Mouse (Mus musculus) limb, embryonic 11.5 days (tissue): ENCODE measurements around the gene Ssh2. TPM values are rescaled to one million over a fixed set of nuclear protein-coding genes. Genes with fewer than 3 reads are reported as not detected.

Experiments used
- ATAC-seq: fragments of 200-750 bp; cut with Nextera tagmentation; 2 replicates; pipeline ENCODE4 v1.8.0; 2017; ENCODE audit warnings: low read depth; ENCODE audit not compliant: insufficient number of reproducible peaks, low FRiP score, low TSS enrichment
- DNase-seq: peaks from one replicate; pipeline ENCODE4 v3.0.0-alpha.2; 2015; ENCODE audit warnings: low spot score
- H3K27ac ChIP-seq: fragments of 300-500 bp; sonication (generic); replicated peaks from 2 replicates; pipeline ENCODE4 v1.5.1; 2014; ENCODE audit warnings: low read depth, mild to moderate bottlenecking, low read length
- H3K27me3 ChIP-seq: fragments of 300-500 bp; sonication (generic); 2 replicates; pipeline ENCODE4 v1.6.1; 2014; ENCODE audit warnings: mild to moderate bottlenecking, low read length, mixed read lengths; ENCODE audit not compliant: control insufficient read depth, insufficient read depth
- H3K36me3 ChIP-seq: fragments of 300-500 bp; sonication (generic); 2 replicates; pipeline ENCODE4 v1.6.1; 2014; ENCODE audit warnings: mild to moderate bottlenecking, low read length, moderate library complexity, mixed read lengths; ENCODE audit not compliant: control insufficient read depth, insufficient read depth
- H3K4me1 ChIP-seq: fragments of 300-500 bp; sonication (generic); 2 replicates; pipeline ENCODE4 v1.6.1; 2014; ENCODE audit warnings: low read length, mixed read lengths; ENCODE audit not compliant: control insufficient read depth, insufficient read depth
- H3K4me2 ChIP-seq: fragments of 300-500 bp; sonication (generic); 2 replicates; pipeline ENCODE4 v1.6.1; 2014; ENCODE audit warnings: low read depth, mild to moderate bottlenecking, moderate library complexity; ENCODE audit not compliant: severe bottlenecking
- H3K4me3 ChIP-seq: fragments of 300-500 bp; sonication (generic); 2 replicates; pipeline ENCODE4 v1.5.1; 2014; ENCODE audit warnings: low read depth, low read length
- H3K9ac ChIP-seq: fragments of 300-500 bp; sonication (generic); 2 replicates; pipeline ENCODE4 v1.6.1; 2014; ENCODE audit warnings: mild to moderate bottlenecking, low read length
- H3K9me3 ChIP-seq: fragments of 300-500 bp; sonication (generic); 2 replicates; pipeline ENCODE4 v1.6.1; 2016; ENCODE audit warnings: low read length; ENCODE audit not compliant: control insufficient read depth
- WGBS: fragments of 180-500 bp; shearing (Covaris S2); extraction: QIAGEN DNeasy Blood & Tissue Kit; methylation state at CpG from one replicate; pipeline ENCODE4 v1.1.7; 2014; 5-methylcytosine and 5-hydroxymethylcytosine counted together
- polyA plus RNA-seq: library from polyadenylated mRNA; unstranded; fragments of >200 nt; fragmentation: Nextera tagmentation; extraction: Ambion mirVana; gene quantifications from 2 replicates; pipeline ENCODE4 v1.2.1, GENCODE M21; 2014

The Ssh2 gene
- polyA plus RNA-seq, 1 experiment from 2014 or later = 9.9 TPM

GRCm38 (mm10) chr11:77485229-77485628 is 269.1 kb downstream of the Ssh2 start:
- DNase-seq = peak; percentile 49
- no peak for ATAC-seq
- H3K27ac ChIP-seq = peak overlapping the region; percentile 57
- H3K9ac ChIP-seq = no peak overlapping the region
- WGBS = 40% methylated on average over 6 of the region's 6 CpGs
- no peak overlapping the region for H3K4me3 ChIP-seq
- peaks cover 37% of the 10 kb centered on the region for H3K4me1 ChIP-seq
- no peaks in the 10 kb centered on the region for H3K36me3 ChIP-seq
- H3K4me2 ChIP-seq = peak overlapping the region; percentile 18; the same call in 1 of the 2 replicates
- H3K9me3 ChIP-seq = no peaks in the 10 kb centered on the region
- no peaks in the 10 kb centered on the region for H3K27me3 ChIP-seq

- Histone ChIP-seq H3K27ac (0 out of 2 replicates have a peak overlapping the region, but pooled peaks have one; percentile 18), H3K27me3 (no peaks in the 10 kb centered on the region), H3K4me3 (no peak overlapping the region), H3K4me2 (no peak overlapping the region; the same call in 1 of the 2 replicates), H3K9me3 (no peaks in the 10 kb centered on the region), H3K4me1 (peaks cover 38% of the 10 kb centered on the region), H3K9ac (no peak overlapping the region), H3K36me3 (no peaks in the 10 kb centered on the region)
- 82% methylated on average over 5 of the region's 5 CpGs for WGBS
- no peak for ATAC-seq
- DNase-seq = no peak
These were observed 270.7 kb downstream of the Ssh2 start for GRCm38 (mm10) chr11:77486798-77487197.

- DNase-seq = peak; percentile 59
- no peak for ATAC-seq
These were observed 272.9 kb downstream of the Ssh2 start for GRCm38 (mm10) chr11:77488771-77489581.

GRCm38 (mm10) chr11:77489591-77490235 is 273.6 kb downstream of the Ssh2 start, which contains the start of gene Ankrd13b:
Gene Ankrd13b, minus strand, starts transcription at chr11:77489678.
- Histone ChIP-seq H3K4me1 (peaks cover 53% of the 10 kb centered on the region), H3K27ac (peak within 1 kb of the TSS; percentile 9; the same call in 1 of the 2 replicates), H3K27me3 (no peaks in the 10 kb centered on the region), H3K9me3 (no peaks in the 10 kb centered on the region), H3K36me3 (no peaks in the 10 kb centered on the region), H3K9ac (peak within 1 kb of the TSS; percentile 91), H3K4me3 (peak within 1 kb of the TSS; percentile 68), H3K4me2 (peak within 1 kb of the TSS; percentile 52)
- DNase-seq (peak; percentile 84), ATAC-seq (0 out of 2 replicates have a peak, but pooled peaks have one; percentile 45)
- WGBS = under 1% methylated on average over 61 of the region's 87 CpGs

More at GRCm38 (mm10) chr11:77488771-77489581, 272.9 kb downstream of the Ssh2 start:
- H3K4me2 ChIP-seq = peak overlapping the region; percentile 52
- no peaks in the 10 kb centered on the region for H3K9me3 ChIP-seq
- H3K4me1 ChIP-seq = peaks cover 46% of the 10 kb centered on the region
- 2% methylated on average over 55 of the region's 55 CpGs for WGBS
- H3K4me3 ChIP-seq = peak overlapping the region; percentile 68
- no peaks in the 10 kb centered on the region for H3K27me3 ChIP-seq
- peak overlapping the region; percentile 9; the same call in 1 of the 2 replicates for H3K27ac ChIP-seq
- H3K36me3 ChIP-seq = no peaks in the 10 kb centered on the region
- H3K9ac ChIP-seq = peak overlapping the region; percentile 91

GRCm38 (mm10) chr11:77490451-77490850 is 274.4 kb downstream of the Ssh2 start:
- no peaks in the 10 kb centered on the region for H3K27me3 ChIP-seq
- no peak overlapping the region for H3K27ac ChIP-seq
- peak overlapping the region; percentile 68 for H3K4me3 ChIP-seq
- H3K9ac ChIP-seq = no peak overlapping the region
- peaks cover 53% of the 10 kb centered on the region for H3K4me1 ChIP-seq
- DNase-seq = no peak
- H3K9me3 ChIP-seq = no peaks in the 10 kb centered on the region
- H3K4me2 ChIP-seq = peak overlapping the region; percentile 96
- WGBS = 72% methylated on average over 6 of the region's 6 CpGs
- no peaks in the 10 kb centered on the region for H3K36me3 ChIP-seq
- no peak for ATAC-seq

- Histone ChIP-seq H3K9ac (no peak overlapping the region), H3K4me1 (peaks cover 46% of the 10 kb centered on the region), H3K36me3 (no peaks in the 10 kb centered on the region), H3K4me2 (peak overlapping the region; percentile 96), H3K27ac (peak overlapping the region; percentile 89), H3K9me3 (no peaks in the 10 kb centered on the region), H3K4me3 (peak overlapping the region; percentile 88), H3K27me3 (no peaks in the 10 kb centered on the region)
- WGBS = 1% methylated on average over 13 of the region's 13 CpGs
- ATAC-seq (peak; percentile 74), DNase-seq (peak; percentile 100)
These were observed 275.0 kb downstream of the Ssh2 start for GRCm38 (mm10) chr11:77491123-77491501.

- ATAC-seq (peak; percentile 76), DNase-seq (no peak)
- Histone ChIP-seq H3K9me3 (no peaks in the 10 kb centered on the region), H3K27me3 (no peaks in the 10 kb centered on the region), H3K4me1 (peaks cover 42% of the 10 kb centered on the region), H3K9ac (peak overlapping the region; percentile 19), H3K4me2 (peak overlapping the region; percentile 96), H3K36me3 (no peaks in the 10 kb centered on the region), H3K27ac (peak overlapping the region; percentile 89), H3K4me3 (peak overlapping the region; percentile 88)
- under 1% methylated on average over 23 of the region's 23 CpGs for WGBS
These were observed 275.6 kb downstream of the Ssh2 start for GRCm38 (mm10) chr11:77491502-77492291.
